Mouse (Mus musculus): Measurements from ENCODE around the gene Ovol2.
A peak's percentile ranks its signal among the peaks of the same experiment; 100 is the strongest.

Gene Ovol2

DNA sequence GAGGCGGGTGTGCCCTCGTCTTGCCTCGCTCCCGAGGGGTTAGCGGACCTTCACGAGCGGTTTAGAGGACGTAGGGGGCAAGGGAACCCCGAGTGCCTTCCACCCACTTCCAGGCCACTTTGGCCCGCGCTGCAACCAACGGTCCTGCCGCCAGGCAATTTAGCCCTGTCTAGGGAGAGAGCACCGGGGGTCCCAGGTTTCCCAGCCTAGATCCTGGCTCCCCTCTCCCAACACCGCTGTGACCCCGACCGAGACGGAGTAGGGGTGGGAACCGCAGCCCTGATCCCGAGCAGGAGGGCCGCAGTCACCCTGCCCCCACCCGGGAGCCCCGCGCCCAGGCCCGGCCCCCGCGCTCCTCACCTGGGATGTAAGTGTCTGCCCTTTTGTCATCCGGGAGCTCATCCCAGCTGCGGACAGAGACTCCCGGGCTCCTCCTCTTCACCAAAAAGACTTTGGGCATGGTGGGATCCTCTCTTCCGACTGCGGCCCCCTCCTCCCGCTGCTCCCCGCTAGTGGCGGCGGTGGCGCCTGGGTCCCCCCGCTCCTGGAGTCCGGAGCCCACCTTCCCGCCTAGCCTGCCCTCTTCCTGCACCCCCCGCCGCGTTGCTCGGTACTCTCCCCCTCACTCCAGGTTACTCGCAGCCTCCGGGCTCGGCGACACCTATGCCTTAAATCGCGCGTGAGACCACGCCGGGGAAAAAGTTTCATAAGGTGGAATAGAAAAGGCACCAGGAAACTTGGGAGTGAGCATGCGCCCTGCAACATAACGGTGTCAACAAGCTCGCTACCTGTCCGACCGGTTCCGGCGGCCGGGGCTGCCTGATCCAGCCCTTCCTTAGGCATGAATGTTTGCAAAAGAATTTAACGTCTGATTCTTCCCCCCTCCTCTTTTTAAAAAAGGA is at the start of gene Ovol2:
Gene Ovol2 (minus strand): TSS at position 746 of the 902 bp plus-strand sequence.
- peak; percentile 57 for DNase-seq (ENCODE audit: low read depth, low spot score)

DNA sequence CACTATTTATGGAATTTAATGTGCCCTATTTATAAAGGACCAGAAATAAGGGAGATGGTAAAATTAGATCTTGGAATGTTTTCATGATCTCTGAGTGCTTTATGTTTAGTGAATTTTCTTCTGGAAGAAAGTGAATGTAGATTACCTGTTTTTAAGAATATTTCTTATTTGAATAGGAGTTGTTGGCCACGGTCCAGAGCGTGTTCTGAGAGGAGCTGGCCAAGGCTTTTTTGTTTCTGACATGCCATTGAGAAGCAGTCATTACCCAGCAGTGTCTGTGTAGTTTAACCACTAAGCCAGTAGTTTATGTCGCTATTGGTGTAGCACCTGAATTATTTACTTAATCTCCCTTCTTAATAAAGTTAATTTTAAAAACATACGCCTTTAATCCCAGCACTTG is 49.8 kb upstream of the Ovol2 start:
- no peak for DNase-seq (ENCODE audit: low read depth, low spot score)

DNA sequence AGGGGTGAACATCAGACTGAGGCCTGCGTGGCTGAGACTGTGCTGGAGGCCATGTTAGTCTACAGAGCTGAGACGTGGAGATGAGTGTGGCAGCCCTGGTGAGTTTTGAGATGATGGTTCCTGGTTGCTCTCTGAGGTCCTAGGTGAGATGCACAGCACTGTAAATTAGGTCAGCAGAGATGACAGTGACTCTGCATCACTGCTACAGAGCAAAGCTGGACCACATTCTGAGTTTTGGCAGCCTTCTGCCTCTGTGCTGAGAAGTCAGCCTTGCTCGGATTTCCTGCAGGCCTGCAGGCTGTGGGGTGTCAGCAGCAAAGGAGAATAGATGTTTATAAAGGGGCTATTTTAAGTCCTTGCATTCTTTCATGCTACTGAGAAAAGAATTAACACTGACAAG is 49.3 kb upstream of the Ovol2 start:
- DNase-seq (ENCODE audit: low read depth, low spot score), result no peak

DNA sequence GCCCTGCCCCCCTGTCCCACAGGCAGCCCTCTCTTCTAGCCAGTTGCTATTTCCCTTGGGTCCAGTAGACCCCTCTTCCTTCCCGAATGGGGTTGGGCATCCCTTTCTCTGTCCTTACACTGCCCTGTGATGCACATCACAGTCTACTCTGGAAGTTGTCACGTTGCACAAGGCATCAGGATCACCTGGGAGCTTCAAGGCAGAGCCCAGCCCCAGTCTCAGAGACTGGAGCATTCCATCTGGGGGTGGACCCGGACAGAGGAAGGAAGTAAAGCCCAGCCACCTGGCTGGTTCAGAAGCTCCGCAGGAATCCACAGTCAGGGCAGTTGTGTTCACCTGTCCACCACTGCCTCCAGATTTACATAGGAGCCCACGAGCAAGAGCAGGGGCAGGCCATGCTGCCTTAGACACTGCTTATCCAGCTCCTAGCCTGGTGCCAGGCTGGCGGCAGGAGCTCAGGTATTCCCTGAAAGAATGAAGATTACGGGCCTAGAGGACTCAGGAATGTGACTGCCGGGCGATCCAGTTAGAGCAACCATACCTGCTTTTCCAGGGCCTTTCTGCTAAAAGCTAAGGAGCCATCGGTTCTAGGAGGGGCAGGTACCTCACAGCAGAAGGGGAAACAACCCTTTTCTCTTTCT is 43.2 kb upstream of the Ovol2 start:
- DNase-seq (ENCODE audit: low read depth, low spot score), result no peak

DNA sequence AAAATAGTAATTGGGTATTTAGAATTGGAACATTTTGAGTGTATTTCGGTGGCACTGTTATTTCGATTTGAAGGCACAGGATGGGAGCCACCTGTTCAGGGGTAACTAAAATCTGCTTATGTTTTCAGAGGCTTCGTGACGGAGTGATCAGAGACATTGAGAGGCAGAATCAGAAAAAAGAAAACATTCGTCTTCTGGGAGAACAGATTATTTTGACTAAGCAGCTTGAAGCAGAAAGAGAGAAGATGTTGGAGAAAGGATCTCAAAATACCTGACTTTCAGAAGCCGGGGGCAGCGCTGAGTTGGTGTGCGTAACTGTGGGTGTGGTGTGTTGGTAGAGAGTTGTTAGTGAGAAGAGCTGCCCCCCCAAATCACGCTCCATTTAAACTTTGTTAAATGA is 41.1 kb upstream of the Ovol2 start:
- DNase-seq (ENCODE audit: low read depth, low spot score), result no peak

DNA sequence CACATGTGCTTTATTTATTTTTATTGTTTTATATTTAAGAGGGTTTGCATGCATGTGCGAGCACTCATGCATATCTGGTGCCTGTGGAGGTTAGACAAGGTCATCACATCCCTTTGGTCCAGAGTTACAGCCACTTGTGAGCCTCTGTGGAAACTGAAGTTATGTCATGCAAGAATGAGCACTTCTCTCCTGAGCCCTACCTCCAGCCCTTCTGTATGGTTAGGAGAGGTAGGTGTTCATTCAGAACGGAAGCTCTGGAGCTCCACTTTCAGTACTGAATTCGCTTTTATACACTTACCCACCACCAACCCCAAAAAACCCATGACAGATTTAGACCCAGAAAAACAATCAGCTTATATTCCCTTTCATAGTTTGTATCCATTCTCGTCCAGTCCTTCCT is 39.6 kb upstream of the Ovol2 start:
- DNase-seq (ENCODE audit: low read depth, low spot score), result no peak

DNA sequence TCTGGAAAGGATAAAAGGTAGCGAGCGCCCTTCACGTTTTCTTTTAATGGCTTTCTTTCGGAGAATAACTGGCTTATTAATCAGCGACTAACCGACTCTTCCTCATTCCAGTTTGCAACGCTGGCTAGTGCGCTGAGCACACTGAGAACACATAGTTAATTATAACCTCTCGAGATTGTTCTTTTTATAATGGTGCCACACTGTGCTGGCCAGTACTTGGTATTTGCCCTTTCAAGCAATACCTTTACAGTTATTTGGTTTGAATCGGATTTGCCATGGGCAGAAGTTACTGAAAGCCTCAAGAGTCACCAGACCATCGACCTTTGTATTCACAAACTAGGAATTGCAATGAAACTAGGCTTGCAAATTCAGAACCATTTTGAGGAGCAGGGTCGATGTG is 37.6 kb upstream of the Ovol2 start:
- peak; percentile 32 for DNase-seq (ENCODE audit: low read depth, low spot score)

DNA sequence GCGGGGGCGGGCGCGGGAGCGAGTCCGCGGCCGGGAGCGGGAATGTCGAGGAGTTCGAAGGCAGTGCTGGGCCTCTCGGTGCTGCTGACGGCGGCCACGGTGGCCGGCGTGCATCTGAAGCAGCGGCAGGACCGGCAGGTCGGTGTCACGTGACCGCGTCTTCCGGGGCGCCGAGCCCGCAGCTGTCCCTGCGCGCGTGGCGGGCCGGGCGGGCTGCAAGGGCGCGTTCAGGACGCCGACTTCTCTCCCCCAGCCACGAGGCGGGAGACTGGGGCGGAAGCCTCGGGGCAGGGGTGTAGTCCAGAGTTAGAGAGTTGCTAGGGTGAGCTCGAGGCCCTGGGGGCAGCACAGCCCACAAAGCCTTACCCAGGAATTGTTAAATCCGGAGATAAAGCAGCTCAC is 37.1 kb upstream of the Ovol2 start:
- peak; percentile 75 for DNase-seq (ENCODE audit: low read depth, low spot score)

DNA sequence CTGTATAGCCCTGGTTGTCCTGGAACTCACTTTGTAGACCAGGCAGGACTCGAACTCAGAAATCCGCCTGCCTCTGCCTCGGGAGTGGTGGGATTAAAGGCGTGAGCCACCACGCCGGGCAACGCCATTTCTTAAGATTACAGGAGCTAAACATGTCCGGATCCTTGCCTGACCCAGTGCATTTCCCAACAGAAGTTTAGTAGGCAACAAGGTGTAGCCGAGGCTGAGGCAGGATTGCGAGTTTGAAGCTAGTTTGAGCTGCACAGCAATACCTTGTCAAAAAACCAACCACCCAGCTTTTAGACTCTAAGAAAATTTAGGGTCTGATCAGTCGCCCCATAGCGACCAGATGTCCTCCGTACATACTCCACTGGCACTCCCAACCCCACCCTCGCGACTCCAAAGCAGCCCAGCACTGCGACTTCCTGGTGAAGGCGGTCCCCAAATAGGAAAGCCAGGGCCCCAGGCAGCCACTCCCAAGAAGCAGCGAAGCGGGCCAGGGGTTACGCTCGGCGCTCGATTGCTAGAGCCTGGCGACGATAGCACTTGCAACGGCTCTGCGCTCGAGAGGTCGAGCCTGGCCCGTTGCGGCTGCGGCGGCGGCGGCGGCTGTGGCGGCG is 36.6 kb upstream of the Ovol2 start, which contains the start of the genes Kat14 and Pet117:
Gene Kat14 (plus strand): TSS at position 584 of the 620 bp plus-strand sequence.
Gene Pet117 (plus strand): TSS at position 597 of the 620 bp plus-strand sequence.
- peak; percentile 96 for DNase-seq (ENCODE audit: low read depth, low spot score)

DNA sequence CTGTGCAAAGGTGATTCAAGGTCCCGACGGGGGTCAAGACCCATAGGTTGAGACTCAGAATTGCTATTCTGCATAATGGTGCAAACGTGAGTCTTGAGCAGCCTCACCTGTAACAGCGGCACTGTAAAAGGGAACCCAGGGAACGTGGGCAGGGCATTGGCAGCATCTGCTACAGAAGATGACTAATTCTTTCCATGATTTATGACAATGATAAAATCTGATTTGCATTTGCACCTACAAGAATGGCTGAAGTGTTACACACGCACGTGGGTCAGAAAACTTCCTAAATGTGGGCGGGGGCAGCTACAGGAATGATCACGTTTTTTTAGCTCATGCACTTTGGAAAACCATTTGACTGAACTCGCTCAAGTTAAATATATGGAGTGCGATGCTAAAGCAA is 20.9 kb upstream of the Ovol2 start:
- DNase-seq (ENCODE audit: low read depth, low spot score), result no peak

DNA sequence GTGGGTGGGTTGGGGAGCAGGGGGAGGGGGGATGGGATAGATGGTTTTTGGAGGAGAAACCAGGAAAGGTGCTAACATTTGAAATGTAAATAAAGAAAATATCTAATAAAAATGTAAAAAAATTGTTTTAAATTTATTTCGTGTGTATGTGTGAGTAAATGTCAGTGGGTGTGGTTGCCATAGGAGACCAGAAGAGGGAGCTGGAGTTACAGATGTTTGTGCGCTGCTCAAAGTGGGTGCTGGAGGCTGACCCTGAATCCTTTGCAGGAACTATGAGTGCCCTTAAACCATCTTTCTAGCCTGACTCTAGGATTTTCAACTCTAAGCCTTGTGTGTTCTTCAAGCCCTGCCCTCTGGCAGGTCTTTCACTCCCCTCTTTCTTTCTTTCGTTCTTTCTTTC is 16.6 kb upstream of the Ovol2 start:
- DNase-seq (ENCODE audit: low read depth, low spot score), result peak; percentile 69

DNA sequence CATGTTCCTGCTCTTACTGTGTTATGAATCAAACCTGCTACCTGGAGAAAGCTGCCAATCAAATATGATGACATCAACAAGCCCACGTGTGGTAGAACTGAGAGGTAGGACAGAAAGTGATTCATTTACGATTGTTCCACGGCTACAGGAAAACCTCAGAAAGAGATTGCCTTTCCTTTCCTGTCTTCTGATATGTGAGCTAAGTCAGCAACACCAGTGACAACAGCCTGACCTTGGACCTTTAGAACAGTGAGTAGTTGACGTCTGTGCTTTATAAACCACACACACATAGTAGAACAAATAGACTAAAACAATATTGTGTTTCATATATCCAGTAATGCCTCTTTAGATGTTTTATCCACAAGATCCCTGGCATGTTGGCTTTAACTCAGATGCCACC is 11.2 kb upstream of the Ovol2 start:
- DNase-seq (ENCODE audit: low read depth, low spot score), result no peak

DNA sequence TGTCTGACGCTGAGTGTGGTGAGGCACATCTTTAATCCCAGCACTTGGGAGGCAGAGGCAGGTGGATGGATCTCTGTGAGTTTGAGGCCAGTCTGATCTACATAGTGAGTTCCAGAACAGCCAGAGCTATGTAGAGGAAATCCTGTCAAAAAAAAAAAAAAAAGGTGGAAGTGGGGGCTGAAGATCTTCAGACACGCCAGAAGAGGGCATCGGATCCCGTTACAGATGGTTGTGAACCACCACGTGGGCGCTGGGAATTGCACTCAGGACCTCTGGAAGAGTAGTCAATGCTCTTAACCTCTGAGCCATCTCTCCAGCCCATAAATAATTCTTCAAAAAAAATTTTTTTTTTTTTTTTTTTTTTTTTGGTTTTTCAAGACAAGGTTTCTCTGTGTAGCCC is 6.2 kb upstream of the Ovol2 start:
- DNase-seq (ENCODE audit: low read depth, low spot score), result peak; percentile 45

DNA sequence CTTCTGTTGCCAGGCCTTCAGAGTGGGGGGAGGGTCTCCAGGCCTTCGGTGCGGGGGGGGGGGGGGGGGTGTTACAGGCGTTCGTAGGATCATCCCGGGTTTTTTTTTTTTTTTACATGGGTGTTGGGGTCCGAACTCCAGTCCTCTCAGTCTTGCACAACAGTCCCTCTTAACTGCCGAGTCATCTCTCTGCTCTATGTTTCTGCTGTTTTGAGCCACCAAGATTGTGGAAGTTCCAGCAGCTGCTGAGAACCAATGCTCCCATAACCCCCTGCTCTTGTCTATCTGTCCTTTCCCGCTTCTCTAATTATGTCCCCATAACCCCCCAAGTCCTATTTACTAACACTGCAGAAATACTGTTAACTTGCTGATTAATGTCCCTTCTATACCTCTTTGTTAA is 5.8 kb upstream of the Ovol2 start:
- no peak for DNase-seq (ENCODE audit: low read depth, low spot score)

DNA sequence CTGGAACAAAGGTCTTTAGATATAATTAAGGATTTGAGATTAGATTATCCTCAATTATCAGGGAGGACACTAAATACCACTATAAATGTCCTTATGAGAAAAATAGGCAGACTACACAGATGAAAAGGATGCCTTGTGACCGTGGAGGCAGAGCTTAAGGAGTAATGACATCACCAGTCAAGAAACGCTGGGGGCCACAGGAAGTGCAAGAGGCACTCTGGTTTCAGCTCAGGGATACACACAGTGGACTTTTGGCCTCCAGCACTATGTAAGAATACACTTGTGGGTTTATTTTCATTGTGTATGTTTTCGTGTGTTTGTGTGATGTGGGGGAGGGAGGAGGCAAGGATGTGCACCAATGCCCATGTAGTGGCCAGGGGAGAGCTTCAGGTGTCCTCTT is 5.3 kb upstream of the Ovol2 start:
- DNase-seq (ENCODE audit: low read depth, low spot score), result no peak

DNA sequence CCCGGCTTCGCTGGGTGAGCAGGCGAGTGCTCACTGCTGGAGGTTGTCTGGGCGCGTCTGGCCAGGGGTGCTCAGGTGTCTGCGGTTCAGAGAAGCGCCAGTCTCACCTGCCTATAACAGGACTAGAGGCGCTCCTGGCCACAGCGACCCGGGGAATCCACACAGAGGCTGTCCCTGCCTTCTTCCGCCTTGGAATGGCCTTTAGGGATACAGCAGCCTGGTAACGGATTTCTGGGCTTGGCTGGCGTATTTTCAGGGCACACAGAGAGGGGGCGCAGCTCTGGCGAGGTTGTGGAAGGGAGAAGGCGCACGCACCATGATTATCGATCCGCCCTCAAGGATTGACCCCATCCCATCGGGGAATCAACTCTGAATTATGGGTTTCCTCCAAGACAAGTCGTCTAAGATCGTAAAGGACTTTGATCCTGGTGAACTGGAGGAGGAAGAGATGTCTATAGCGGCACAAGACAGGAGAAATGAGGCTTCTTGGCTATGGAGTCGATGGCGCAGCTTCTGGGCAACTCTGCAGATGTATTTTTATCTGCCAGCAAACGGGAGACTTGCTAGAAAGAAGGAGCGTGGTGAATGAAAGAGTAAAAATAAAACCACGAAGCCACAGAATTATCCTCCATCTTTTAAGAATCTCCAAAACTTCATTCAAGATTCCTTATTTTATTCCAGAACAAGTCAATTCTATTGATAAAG is 1.3 kb upstream of the Ovol2 start:
- peak; percentile 48 for DNase-seq (ENCODE audit: low read depth, low spot score)

DNA sequence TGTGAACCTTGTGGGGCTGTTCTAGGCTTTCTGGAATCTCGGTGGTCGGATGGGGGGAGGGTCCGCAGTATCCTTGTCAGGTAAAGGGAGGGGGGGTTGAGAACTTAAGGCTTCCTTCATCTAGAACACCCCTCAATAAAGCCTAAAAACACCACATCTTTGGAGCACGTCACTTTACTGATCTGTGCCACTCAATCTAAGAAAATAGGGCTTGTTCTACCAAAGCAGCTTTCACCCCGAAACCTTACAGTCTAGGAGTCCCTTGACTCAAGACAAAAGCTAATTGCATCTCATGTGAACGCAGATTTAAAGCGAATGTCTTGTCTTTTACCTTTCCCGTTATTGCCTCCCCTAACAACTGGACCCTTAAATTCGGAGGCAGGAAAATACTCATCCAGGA is 540 bp upstream of the Ovol2 start:
- DNase-seq (ENCODE audit: low read depth, low spot score), result no peak

DNA sequence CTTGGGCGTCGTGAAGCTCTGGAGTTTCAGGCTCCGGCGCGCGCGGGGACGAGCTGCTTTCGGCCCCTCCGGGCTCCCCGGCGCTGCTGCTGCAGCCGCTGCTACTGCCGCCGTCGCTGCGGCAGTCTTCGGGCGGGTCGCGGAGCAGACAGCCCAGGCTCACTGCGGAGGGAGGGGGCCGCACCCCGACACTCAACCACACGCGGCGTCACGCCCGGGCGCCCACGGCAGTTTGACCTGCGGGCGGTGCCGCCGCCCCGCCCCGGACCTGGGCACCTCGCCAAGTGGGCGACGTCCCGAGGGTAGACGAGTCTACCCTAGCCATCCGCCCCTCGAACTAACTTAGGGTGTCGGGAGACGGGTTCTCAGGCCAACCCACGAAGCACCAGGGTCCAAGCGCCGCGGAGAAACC is 980 bp downstream of the Ovol2 start:
- DNase-seq (ENCODE audit: low read depth, low spot score), result no peak

DNA sequence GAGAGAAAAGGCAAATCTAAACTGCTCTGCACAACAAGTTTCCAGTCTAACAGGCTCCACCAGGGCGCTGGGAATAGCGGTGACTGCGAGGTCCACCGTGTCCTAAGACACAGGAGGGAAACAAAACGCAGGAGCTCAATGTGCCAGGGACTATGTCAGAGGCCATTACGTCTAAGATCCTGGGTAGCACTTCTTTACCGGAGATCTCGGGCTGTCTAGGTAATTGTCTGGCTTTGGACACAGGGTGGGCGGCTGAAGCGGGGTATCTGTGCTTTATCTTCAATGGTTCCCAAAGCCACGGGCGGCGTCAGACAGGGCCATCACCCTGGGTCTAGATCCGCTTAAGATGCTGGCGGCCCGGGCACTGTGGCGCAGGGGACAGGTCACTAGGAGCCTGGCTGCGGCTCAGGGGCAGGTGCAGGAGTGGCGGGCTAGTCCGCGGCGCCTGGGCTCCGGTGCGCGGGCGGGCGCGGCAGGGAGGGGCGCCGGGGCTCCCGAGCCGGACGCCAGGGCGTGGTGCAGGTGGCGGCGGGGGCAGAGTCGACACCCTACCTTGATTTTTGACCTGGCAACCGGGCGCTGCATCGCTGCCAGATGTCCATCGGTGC is 1.5 kb downstream of the Ovol2 start:
- peak; percentile 32 for DNase-seq (ENCODE audit: low read depth, low spot score)

DNA sequence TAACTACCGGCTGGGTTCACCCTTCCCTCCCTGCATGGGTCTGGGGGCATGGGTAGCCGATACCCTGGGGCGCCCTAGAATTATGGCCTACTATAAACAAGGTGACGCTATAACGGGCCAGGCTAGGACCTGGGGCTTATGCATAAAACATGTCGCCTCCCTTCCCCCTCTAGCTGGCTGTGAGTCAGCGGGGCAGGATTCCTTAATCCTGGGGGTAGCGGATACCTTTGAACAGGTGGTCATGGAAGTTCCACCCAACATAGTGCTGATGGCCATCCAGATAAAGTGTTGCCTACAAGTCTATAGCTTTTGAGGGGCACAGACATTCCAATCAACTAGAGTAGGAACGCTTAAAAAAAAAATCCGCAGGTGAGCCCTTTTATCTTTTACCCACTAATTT is 2.0 kb downstream of the Ovol2 start:
- DNase-seq (ENCODE audit: low read depth, low spot score), result peak; percentile 46

DNA sequence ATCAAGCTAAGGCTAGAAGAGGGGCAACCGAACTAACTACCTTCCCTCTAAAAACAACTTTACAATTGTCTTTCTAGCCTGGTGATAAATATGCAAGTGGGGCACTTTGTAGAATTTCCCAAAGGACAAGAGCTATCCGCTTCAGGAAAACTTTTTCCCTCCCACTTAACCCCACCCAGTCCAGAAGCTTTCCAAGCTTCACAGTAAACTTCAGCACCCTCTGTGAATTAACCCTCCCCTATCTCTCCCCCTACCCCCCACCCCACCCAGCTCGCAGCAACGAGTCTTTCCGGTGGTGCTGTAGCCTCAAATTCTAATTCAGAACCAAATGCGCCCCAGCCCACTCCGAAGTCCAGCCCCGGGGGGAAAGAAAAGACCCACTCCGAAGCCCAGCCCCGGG is 2.5 kb downstream of the Ovol2 start:
- DNase-seq (ENCODE audit: low read depth, low spot score), result peak; percentile 63

DNA sequence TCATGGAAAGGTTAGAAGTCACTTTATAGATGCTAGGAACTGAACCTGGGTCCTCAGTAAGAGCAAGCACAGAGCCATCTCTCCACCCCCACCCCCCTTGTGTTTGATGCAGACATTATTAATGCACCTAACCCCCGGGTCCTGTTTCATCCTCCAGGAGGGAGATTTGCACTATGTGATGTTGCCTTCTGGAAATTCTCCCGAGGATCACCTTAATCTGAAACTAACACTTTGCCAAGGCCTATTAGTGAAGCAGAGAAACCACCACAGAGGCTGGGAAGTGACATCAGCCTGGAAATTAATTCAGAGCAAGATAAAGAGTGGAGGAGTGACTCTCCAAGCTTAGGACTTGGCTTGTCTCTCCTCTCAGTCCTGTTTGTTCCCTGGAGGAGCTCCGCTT is 7.7 kb downstream of the Ovol2 start:
- DNase-seq (ENCODE audit: low read depth, low spot score), result no peak

Measured in ES-CJ7 (cell line).